Comparison of ENCODE assay signal across 25 mouse cellular contexts in the genomic region with DNA sequence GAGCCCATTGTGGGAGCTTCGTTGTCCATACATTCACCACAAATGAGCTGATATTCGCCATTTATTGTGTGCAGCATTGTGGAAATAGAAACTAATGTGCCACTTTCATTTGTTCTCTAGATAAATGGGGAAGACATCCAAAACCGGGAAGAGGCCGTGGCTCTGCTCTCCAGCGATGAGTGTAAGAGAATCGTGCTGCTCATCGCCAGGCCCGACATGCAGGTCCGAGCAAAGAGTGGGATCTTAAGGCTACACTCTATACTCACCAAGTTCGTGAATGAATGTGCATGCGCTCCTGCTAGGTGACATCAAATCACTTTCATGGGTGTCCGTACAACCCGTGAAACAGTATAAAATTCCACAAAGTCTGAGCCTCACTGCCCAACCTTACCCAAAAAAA.
DNase-seq lines count a peak whose midpoint lies in the region; ATAC-seq and TF ChIP-seq lines count a peak whose summit lies in the region.
"Had no signal": no experiment of that assay in that cellular context is flagged by ENCODE, and none has a peak within 500 bp of the region (broad histone marks: within the 10 kb centered on the region; RNA-seq: fewer than 3 reads in every experiment).

No protein-coding gene starts in this region.

- no peak for TF ChIP-seq CTCF in forebrain, postnatal 0 days (IDR thresholded peaks at IDR 0.05; ENCODE audit: low read depth)
- no peak for TF ChIP-seq CTCF in midbrain, postnatal 0 days (IDR thresholded peaks at IDR 0.05)

- WGBS in forebrain, postnatal 0 days = 85% methylated on average over 13 of the region's 13 CpGs
- WGBS in forebrain, embryonic 14.5 days = 91% methylated on average over 13 of the region's 13 CpGs
- 78% methylated on average over 13 of the region's 13 CpGs for WGBS in lung, embryonic 16.5 days
- 80% methylated on average over 13 of the region's 13 CpGs for WGBS in hindbrain, embryonic 14.5 days
- WGBS in midbrain, postnatal 0 days = 87% methylated on average over 13 of the region's 13 CpGs

- H3K27ac ChIP-seq in forebrain, postnatal 0 days (ENCODE audit: low read depth, low read length) = no peak overlapping the region
- H3K27ac ChIP-seq in forebrain, embryonic 14.5 days (ENCODE audit: low read depth, low read length) = no peak overlapping the region
- no peak overlapping the region for H3K27ac ChIP-seq in lung, embryonic 16.5 days (ENCODE audit: low read length)
- peak overlapping the region; percentile 65 for H3K27ac ChIP-seq in hindbrain, embryonic 14.5 days
- no peak overlapping the region for H3K27ac ChIP-seq in midbrain, postnatal 0 days (ENCODE audit: low read depth, low read length)
- H3K27ac ChIP-seq: embryonic facial prominence, embryonic 13.5 days; heart, adult 2 months; kidney, postnatal 0 days; liver, embryonic 13.5 days; stomach, embryonic 15.5 days had no signal

- no peak overlapping the region for H3K9ac ChIP-seq in forebrain, postnatal 0 days
- H3K9ac ChIP-seq in forebrain, embryonic 14.5 days (ENCODE audit: low read length) = no peak overlapping the region
- H3K9ac ChIP-seq in lung, embryonic 16.5 days (ENCODE audit: low read length) = no peak overlapping the region
- no peak overlapping the region for H3K9ac ChIP-seq in hindbrain, embryonic 14.5 days
- H3K9ac ChIP-seq in midbrain, postnatal 0 days (replicated peaks; ENCODE audit: low read length, poor library complexity, severe bottlenecking) = no peak overlapping the region
- H3K9ac ChIP-seq: embryonic facial prominence, embryonic 13.5 days; liver, embryonic 13.5 days; stomach, embryonic 15.5 days had no signal

- no peaks in the 10 kb centered on the region for H3K9me3 ChIP-seq in forebrain, postnatal 0 days (ENCODE audit: low read length)
- H3K9me3 ChIP-seq in forebrain, embryonic 14.5 days (replicated peaks; ENCODE audit: control insufficient read depth, low read length) = no peaks in the 10 kb centered on the region
- no peaks in the 10 kb centered on the region for H3K9me3 ChIP-seq in lung, embryonic 16.5 days (ENCODE audit: control insufficient read depth, low read length)
- H3K9me3 ChIP-seq in hindbrain, embryonic 14.5 days (ENCODE audit: control insufficient read depth, low read length) = no peaks in the 10 kb centered on the region
- no peaks in the 10 kb centered on the region for H3K9me3 ChIP-seq in midbrain, postnatal 0 days (ENCODE audit: low read length)
- H3K9me3 ChIP-seq: embryonic facial prominence, embryonic 13.5 days; liver, embryonic 13.5 days; stomach, embryonic 15.5 days had no signal

- DNase-seq in forebrain, postnatal 0 days = no peak
- no peak for DNase-seq in forebrain, embryonic 14.5 days (ENCODE audit: low spot score)
- DNase-seq in lung, postnatal 25 days (ENCODE audit: low spot score) = no peak
- no peak for DNase-seq in hindbrain, embryonic 14.5 days (ENCODE audit: low spot score)
- no peak for DNase-seq in midbrain, postnatal 0 days (ENCODE audit: low spot score)
- no peak for DNase-seq in left cerebral cortex, adult 18-20 months (ENCODE audit: low spot score in 2 of 2)
- DNase-seq in frontal cortex, postnatal 10 days (ENCODE audit: low spot score in 2 of 2) = no peak
- DNase-seq: adrenal gland, postnatal 14 days; cerebellum, adult 8-10 months; cerebellum, postnatal 36 days; embryo, embryonic 11 days; gastrocnemius, postnatal 36 days; heart, adult 2 months; kidney, adult 2 months; liver, embryonic 13.5 days; lung, adult 2 months; right cerebral cortex, postnatal 4 days; thymus, postnatal 25 days had no signal

- no peaks in the 10 kb centered on the region; the same call in 1 of the 2 replicates for H3K4me1 ChIP-seq in forebrain, postnatal 0 days (ENCODE audit: insufficient read depth)
- H3K4me1 ChIP-seq in forebrain, embryonic 14.5 days (ENCODE audit: control insufficient read depth, insufficient read depth, low read length) = 0 out of 2 replicates have a peak, but pooled peaks cover 2% of the 10 kb centered on the region
- no peaks in the 10 kb centered on the region for H3K4me1 ChIP-seq in lung, embryonic 16.5 days (replicated peaks; ENCODE audit: control insufficient read depth, insufficient read depth, low read length)
- H3K4me1 ChIP-seq in hindbrain, embryonic 14.5 days (replicated peaks; ENCODE audit: control insufficient read depth, insufficient read depth, low read length) = peaks cover 18% of the 10 kb centered on the region; the same call in 1 of the 2 replicates
- H3K4me1 ChIP-seq in midbrain, postnatal 0 days (ENCODE audit: insufficient read depth, low read length) = 0 out of 2 replicates have a peak, but pooled peaks cover 3% of the 10 kb centered on the region
- H3K4me1 ChIP-seq: embryonic facial prominence, embryonic 13.5 days; liver, embryonic 13.5 days; stomach, embryonic 15.5 days had no signal

- no peak overlapping the region for H3K4me3 ChIP-seq in forebrain, postnatal 0 days (ENCODE audit: low read depth, low read length)
- no peak overlapping the region for H3K4me3 ChIP-seq in forebrain, embryonic 14.5 days (ENCODE audit: low read depth, low read length)
- no peak overlapping the region for H3K4me3 ChIP-seq in lung, embryonic 16.5 days (ENCODE audit: low read length)
- H3K4me3 ChIP-seq in hindbrain, embryonic 14.5 days (replicated peaks; ENCODE audit: low read length) = peak overlapping the region; percentile 13; the same call in 1 of the 2 replicates
- H3K4me3 ChIP-seq in midbrain, postnatal 0 days (ENCODE audit: low read depth, low read length) = no peak overlapping the region
- H3K4me3 ChIP-seq: embryonic facial prominence, embryonic 13.5 days; erythroblast, embryonic 14.5 days; heart, adult 2 months; liver, embryonic 13.5 days; stomach, embryonic 15.5 days had no signal

- H3K27me3 ChIP-seq in forebrain, postnatal 0 days (ENCODE audit: insufficient read depth, low read length) = no peaks in the 10 kb centered on the region
- H3K27me3 ChIP-seq in forebrain, embryonic 14.5 days (replicated peaks; ENCODE audit: control insufficient read depth, insufficient read depth, low read length) = no peaks in the 10 kb centered on the region
- no peaks in the 10 kb centered on the region for H3K27me3 ChIP-seq in lung, embryonic 16.5 days (ENCODE audit: control insufficient read depth, insufficient read depth, low read depth, low read length)
- no peaks in the 10 kb centered on the region for H3K27me3 ChIP-seq in hindbrain, embryonic 14.5 days (ENCODE audit: control insufficient read depth, insufficient read depth, low read length)
- H3K27me3 ChIP-seq in midbrain, postnatal 0 days (ENCODE audit: insufficient read depth, low read length) = no peaks in the 10 kb centered on the region
- H3K27me3 ChIP-seq: embryonic facial prominence, embryonic 13.5 days; liver, embryonic 13.5 days; stomach, embryonic 15.5 days had no signal

- no peaks in the 10 kb centered on the region for H3K36me3 ChIP-seq in forebrain, postnatal 0 days (ENCODE audit: insufficient read depth)
- no peaks in the 10 kb centered on the region for H3K36me3 ChIP-seq in forebrain, embryonic 14.5 days (ENCODE audit: control insufficient read depth, insufficient read depth, low read length)
- no peaks in the 10 kb centered on the region for H3K36me3 ChIP-seq in lung, embryonic 16.5 days (ENCODE audit: control insufficient read depth, insufficient read depth, low read length)
- no peaks in the 10 kb centered on the region for H3K36me3 ChIP-seq in hindbrain, embryonic 14.5 days (replicated peaks; ENCODE audit: control insufficient read depth, insufficient read depth)
- H3K36me3 ChIP-seq in midbrain, postnatal 0 days (ENCODE audit: insufficient read depth, low read length) = no peaks in the 10 kb centered on the region
- H3K36me3 ChIP-seq: embryonic facial prominence, embryonic 13.5 days; liver, embryonic 13.5 days; stomach, embryonic 15.5 days had no signal

- no peak for ATAC-seq in forebrain, postnatal 0 days
- no peak for ATAC-seq in forebrain, embryonic 14.5 days
- ATAC-seq in lung, embryonic 16.5 days (ENCODE audit: low read depth) = no peak
- ATAC-seq in hindbrain, embryonic 14.5 days (ENCODE audit: low FRiP score) = no peak
- no peak for ATAC-seq in midbrain, postnatal 0 days (ENCODE audit: low FRiP score)
- ATAC-seq: CD4-positive, CD25-positive, alpha-beta regulatory T cell, adult 4 months; inflammation-experienced regulatory T-cells, adult 6 months had no signal

- 0 out of 2 replicates have a peak overlapping the region, but pooled peaks have one; percentile 23 for H3K4me2 ChIP-seq in forebrain, postnatal 0 days (ENCODE audit: low read depth)
- no peak overlapping the region; the same call in 1 of the 2 replicates for H3K4me2 ChIP-seq in forebrain, embryonic 14.5 days (ENCODE audit: low read length)
- peak overlapping the region; percentile 45 for H3K4me2 ChIP-seq in lung, embryonic 16.5 days (ENCODE audit: low read depth, low read length)
- peak overlapping the region; percentile 46 for H3K4me2 ChIP-seq in hindbrain, embryonic 14.5 days (replicated peaks)
- peak overlapping the region; percentile 4 for H3K4me2 ChIP-seq in midbrain, postnatal 0 days (ENCODE audit: low read depth, low read length, poor library complexity, severe bottlenecking)
- H3K4me2 ChIP-seq: embryonic facial prominence, embryonic 13.5 days; liver, embryonic 13.5 days; stomach, embryonic 15.5 days had no signal
